Mouse (Mus musculus): ENCODE measurements around the gene Adam17.

- TF ChIP-seq POLR2A (IDR thresholded peaks at IDR 0.05; ENCODE audit: borderline replicate concordance, low read depth, low read length) (no peak), CTCF (IDR thresholded peaks at IDR 0.05; ENCODE audit: low read depth, low read length) (no peak)
Measured at GRCm38 (mm10) chr12:21369087-21369410, 4.4 kb downstream of the Adam17 start.
